Mouse (Mus musculus) heart, adult 2 months (tissue): Measurements from ENCODE around the gene Rasgrp4.

Source experiments
- CTCF ChIP-seq: fragments of 200-600 bp; IDR thresholded peaks from 2 replicates; pipeline ENCODE4 v1.8.1; 2022; ENCODE audit warnings: antibody characterized with exemption, mild to moderate bottlenecking, moderate library complexity
- EP300 ChIP-seq: fragments of 200-500 bp; IDR thresholded peaks from 2 replicates; pipeline ENCODE4 v1.6.1; 2011; ENCODE audit warnings: low read depth, low read length, control low read depth; ENCODE audit not compliant: insufficient read depth

DNA sequence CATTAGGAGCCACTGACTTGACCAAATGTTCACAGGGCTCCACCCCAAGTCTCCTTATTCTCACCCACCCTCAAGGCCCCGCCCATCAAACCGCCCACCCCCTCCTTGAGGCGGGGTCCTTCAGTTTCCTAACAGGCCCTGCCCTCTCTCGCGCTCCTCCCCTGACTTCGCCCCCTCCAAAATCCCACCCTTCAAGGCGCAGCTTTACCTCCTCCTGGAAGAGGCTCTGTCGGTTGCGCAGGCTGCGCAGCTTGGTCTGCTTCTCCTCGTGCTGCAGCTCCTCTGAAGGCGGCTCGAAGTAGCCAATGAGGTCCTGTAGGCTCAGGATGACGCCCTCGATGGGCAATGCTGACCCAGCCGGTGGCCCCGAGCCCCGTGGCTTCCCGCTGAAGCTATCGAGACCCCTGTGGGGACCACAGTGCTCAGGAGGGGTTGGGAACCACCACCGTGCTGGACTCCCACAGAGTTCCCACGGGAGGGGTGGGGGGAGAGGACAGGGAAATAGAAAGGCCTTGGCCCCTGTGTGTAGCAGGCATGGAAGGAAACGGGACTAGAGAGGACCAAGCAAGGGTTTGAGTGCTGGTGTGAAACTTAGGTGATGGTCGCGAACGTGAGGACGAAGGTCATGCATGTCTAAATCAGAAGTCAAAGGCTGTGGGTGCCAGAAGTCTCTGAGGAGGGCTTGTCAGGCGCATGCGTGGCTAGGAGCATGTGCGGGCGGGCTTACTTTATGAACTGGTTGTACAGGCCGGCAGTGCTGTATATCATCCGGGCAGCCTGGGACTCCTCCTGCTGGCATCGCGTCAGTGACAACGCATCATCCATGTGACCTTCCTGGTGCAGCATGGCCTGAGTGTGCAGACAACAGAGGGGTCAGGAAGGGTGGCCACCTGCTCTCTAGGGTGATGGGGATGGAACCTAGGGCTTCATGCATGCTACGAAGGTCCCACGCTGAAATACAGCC is 25.4 kb upstream of the Rasgrp4 start:
- no peak for TF ChIP-seq EP300
- TF ChIP-seq CTCF, result no peak
